Mouse (Mus musculus) heart, embryonic 14.5 days (tissue): ENCODE data around the gene Cnot3. TPM values are rescaled to one million over a fixed set of nuclear protein-coding genes. Genes with fewer than 3 reads are reported as not detected.
A peak's percentile ranks its signal among the peaks of the same experiment; 100 is the strongest.

Source experiments
- ATAC-seq: fragments of 200-750 bp; cut with Nextera tagmentation; 2 replicates; pipeline ENCODE4 v1.8.0; 2017; ENCODE audit warnings: low read depth, moderate TSS enrichment; ENCODE audit not compliant: insufficient number of reproducible peaks, insufficient read depth, low FRiP score
- H3K27ac ChIP-seq, 2 experiments: fragments of 200-500 bp in 1 of 2; fragments of 300-500 bp in 1 of 2; sonication (generic) in 1 of 2; replicated peaks in 1 of 2; 2 replicates each; pipeline ENCODE4 v1.5.1; 2012 to 2014; ENCODE audit warnings: low read depth in 2 of 2, low read length in 2 of 2, control low read depth in 1 of 2, mild to moderate bottlenecking in 1 of 2, mixed read lengths in 1 of 2; ENCODE audit not compliant: control insufficient read depth in 1 of 2, insufficient read depth in 1 of 2
- H3K27me3 ChIP-seq: fragments of 300-500 bp; sonication (generic); 2 replicates; pipeline ENCODE4 v1.6.1; 2014; ENCODE audit warnings: mild to moderate bottlenecking, low read length, control low read depth; ENCODE audit not compliant: control insufficient read depth, insufficient read depth
- H3K36me3 ChIP-seq: fragments of 300-500 bp; sonication (generic); 2 replicates; pipeline ENCODE4 v1.6.1; 2014; ENCODE audit warnings: mild to moderate bottlenecking, control low read depth, low read length, mixed read lengths; ENCODE audit not compliant: control insufficient read depth, insufficient read depth
- H3K4me1 ChIP-seq, 2 experiments: fragments of 200-500 bp in 1 of 2; fragments of 300-500 bp in 1 of 2; sonication (generic) in 1 of 2; 2 replicates each; pipeline ENCODE4 v1.6.1; 2012 to 2014; ENCODE audit warnings: low read length in 2 of 2, control low read depth in 1 of 2, mixed read lengths in 1 of 2; ENCODE audit not compliant: control insufficient read depth in 2 of 2, insufficient read depth in 2 of 2
- H3K4me2 ChIP-seq: fragments of 300-500 bp; sonication (generic); 2 replicates; pipeline ENCODE4 v1.6.1; 2014; ENCODE audit warnings: mild to moderate bottlenecking, low read length
- H3K4me3 ChIP-seq, 2 experiments: fragments of 200-500 bp in 1 of 2; fragments of 300-500 bp in 1 of 2; sonication (generic) in 1 of 2; 2 replicates each; pipeline ENCODE4 v1.5.1; 2012 to 2014; ENCODE audit warnings: low read length in 2 of 2, mild to moderate bottlenecking in 2 of 2, control low read depth in 1 of 2, low read depth in 1 of 2, moderate library complexity in 1 of 2; ENCODE audit not compliant: control insufficient read depth in 1 of 2, insufficient read depth in 1 of 2
- H3K9ac ChIP-seq: fragments of 300-500 bp; sonication (generic); 2 replicates; pipeline ENCODE4 v1.6.1; 2014; ENCODE audit warnings: mild to moderate bottlenecking, low read length
- H3K9me3 ChIP-seq: fragments of 300-500 bp; sonication (generic); 2 replicates; pipeline ENCODE4 v1.6.1; 2016; ENCODE audit warnings: low read length, control low read depth; ENCODE audit not compliant: control insufficient read depth
- WGBS: fragments of 180-500 bp; shearing (Covaris S2); extraction: QIAGEN DNeasy Blood & Tissue Kit; methylation state at CpG from one replicate; pipeline ENCODE4 v1.1.7; 2014; 5-methylcytosine and 5-hydroxymethylcytosine counted together
- polyA plus RNA-seq: library from polyadenylated mRNA; unstranded; fragments of >200 nt; fragmentation: Nextera tagmentation; extraction: Ambion mirVana; gene quantifications from 2 replicates; pipeline ENCODE4 v1.2.1, GENCODE M21; 2014

Cnot3 gene
- polyA plus RNA-seq, 1 experiment from 2014 or later, result 30.4 TPM

DNA sequence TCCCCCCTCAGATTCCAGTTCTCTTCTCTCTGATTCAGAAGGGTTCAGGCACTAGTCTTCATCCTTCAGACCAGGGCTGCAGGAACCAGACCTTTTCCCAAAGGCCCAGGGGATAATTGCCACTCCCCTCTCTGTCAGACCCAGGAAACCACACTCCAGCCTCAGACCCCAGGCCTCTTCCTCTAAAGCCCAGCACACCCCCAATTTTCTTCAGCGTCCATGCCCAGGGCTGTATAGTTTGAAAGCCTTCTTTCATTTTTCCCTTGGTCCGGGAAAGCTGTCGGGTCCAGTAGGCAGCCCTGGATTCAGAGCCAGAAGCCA lies 30.1 kb downstream of the Cnot3 start:
- H3K27me3 ChIP-seq, result no peaks in the 10 kb centered on the region
- H3K9me3 ChIP-seq, result no peaks in the 10 kb centered on the region
- no peak overlapping the region for H3K4me2 ChIP-seq
- whole genome bisulfite sequencing, result 74% methylated on average over 3 of the region's 3 CpGs
- ATAC-seq, result no peak
- 0 out of 2 replicates have a peak, but pooled peaks cover 5% of the 10 kb centered on the region for H3K36me3 ChIP-seq
- H3K27ac ChIP-seq, result no peak overlapping the region
- H3K4me1 ChIP-seq, result no peaks in the 10 kb centered on the region
- H3K9ac ChIP-seq, result no peak overlapping the region
- H3K4me3 ChIP-seq, result no peak overlapping the region

DNA sequence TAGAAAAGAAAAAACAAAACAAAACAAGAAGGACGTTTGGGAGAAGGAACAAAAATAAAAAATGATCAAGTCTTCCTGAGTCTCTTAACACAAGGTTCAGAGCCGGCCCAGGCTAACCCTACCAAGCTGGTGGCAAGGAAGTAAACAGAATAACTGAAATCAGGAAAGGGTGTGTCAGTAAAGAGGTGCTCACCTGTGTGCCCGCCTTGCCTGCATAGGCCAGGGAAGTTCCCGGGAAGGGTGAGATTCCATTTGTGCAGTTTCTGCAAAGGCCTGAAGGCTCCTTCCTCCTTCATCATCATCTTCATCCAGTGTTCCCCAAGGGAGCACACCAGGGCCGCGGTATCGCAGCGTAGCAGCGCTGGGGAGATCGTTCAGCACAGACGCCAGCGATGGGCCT lies 31.3 kb downstream of the Cnot3 start:
- no peak overlapping the region for H3K27ac ChIP-seq
- no peak for ATAC-seq
- H3K4me1 ChIP-seq, result no peaks in the 10 kb centered on the region
- 84% methylated on average over 12 of the region's 12 CpGs for WGBS
- no peak overlapping the region for H3K4me2 ChIP-seq
- H3K9me3 ChIP-seq, result no peaks in the 10 kb centered on the region
- no peaks in the 10 kb centered on the region for H3K27me3 ChIP-seq
- no peak overlapping the region for H3K4me3 ChIP-seq
- no peak overlapping the region for H3K9ac ChIP-seq
- H3K36me3 ChIP-seq, result 0 out of 2 replicates have a peak, but pooled peaks cover 9% of the 10 kb centered on the region

DNA sequence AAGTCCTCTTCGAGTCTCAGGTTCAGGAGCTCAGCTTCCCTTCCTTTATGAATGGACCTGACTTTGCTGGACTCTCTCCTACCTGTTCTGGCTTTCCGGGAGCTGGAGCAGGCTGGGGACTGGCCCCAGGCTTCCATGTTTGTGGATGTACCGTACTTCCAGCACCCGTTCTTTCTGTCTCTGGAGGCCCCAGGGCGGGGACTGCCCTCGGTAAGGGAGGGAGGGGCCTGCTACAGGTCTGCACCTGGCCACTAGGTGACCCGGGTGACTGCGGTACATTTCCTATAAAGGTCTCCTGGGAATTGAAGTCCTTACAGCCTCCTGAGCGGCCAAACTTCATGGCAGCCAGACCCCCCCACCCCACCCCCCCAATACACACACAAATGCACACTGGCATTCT lies 32.3 kb downstream of the Cnot3 start, which contains the start of gene Tmc4:
Tmc4 (minus strand) TSS at position 212 of the 400 bp plus-strand sequence.
- Histone ChIP-seq H3K4me3 (no peak within 1 kb of the TSS), H3K27me3 (no peaks in the 10 kb centered on the region), H3K36me3 (0 out of 2 replicates have a peak, but pooled peaks cover 9% of the 10 kb centered on the region), H3K9ac (no peak within 1 kb of the TSS), H3K4me1 (no peaks in the 10 kb centered on the region), H3K4me2 (no peak within 1 kb of the TSS), H3K9me3 (no peaks in the 10 kb centered on the region), H3K27ac (no peak within 1 kb of the TSS)
- WGBS, result 58% methylated on average over 9 of the region's 9 CpGs
- ATAC-seq, result no peak

DNA sequence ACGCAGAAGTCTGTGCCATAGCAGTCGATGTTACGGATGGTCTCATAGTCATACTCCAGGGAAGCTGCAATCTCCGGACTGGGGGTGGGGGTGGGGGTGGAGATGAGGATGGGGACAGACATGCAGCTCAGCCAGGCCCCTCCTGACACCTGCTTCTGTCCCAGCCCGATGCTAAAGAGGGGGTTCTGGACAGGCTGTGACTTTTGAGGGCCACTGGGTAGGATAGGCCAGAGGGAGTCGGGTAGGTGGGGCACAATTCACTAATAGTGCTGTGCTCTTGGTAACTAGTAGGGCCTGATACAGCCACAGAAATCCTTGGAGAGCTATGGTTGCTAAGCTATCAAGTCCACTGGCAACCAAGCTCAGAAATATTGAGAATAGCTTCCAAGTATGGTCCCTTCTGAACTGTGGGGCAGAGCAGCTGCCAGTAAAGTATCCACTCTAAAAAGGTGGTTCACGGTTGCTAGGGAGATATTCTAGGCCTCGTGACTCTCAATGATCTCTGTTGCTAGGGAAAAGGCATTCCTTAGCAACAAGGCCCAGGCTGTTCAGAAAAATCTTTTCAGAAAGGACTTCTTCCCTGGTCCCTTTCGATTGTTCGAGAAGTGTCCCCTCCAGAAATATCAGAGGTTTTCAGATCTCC lies 39.0 kb downstream of the Cnot3 start:
- H3K4me1 ChIP-seq, result no peaks in the 10 kb centered on the region
- H3K27me3 ChIP-seq, result no peaks in the 10 kb centered on the region
- no peak overlapping the region for H3K4me2 ChIP-seq
- no peak overlapping the region for H3K27ac ChIP-seq
- 85% methylated on average over 10 of the region's 10 CpGs for WGBS
- H3K9ac ChIP-seq, result no peak overlapping the region
- H3K9me3 ChIP-seq, result no peaks in the 10 kb centered on the region
- H3K4me3 ChIP-seq, result no peak overlapping the region
- no peak for ATAC-seq
- peaks cover 55% of the 10 kb centered on the region for H3K36me3 ChIP-seq

DNA sequence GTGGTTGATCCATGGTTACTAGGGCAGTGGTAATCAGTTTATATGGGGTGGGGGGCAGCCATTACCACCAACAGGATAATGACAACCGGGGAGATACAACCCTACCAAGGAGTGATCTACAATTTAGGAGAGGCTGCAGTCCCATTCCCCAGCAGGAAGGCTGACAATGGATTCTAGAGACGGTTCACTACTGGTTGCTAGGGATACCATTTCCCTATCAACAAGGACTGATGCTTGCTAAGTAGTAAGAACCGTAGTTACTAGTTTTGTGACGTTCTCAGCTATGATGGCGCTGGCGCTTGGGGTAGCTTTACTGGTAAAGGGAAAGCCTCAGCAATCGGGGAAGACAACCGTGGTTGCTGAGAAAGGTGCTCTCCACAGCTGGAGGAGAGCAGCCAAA lies 39.6 kb downstream of the Cnot3 start:
- no peak overlapping the region for H3K4me2 ChIP-seq
- no peaks in the 10 kb centered on the region for H3K27me3 ChIP-seq
- no peak overlapping the region for H3K4me3 ChIP-seq
- ATAC-seq, result no peak
- H3K36me3 ChIP-seq, result peaks cover 51% of the 10 kb centered on the region
- no peak overlapping the region for H3K9ac ChIP-seq
- H3K9me3 ChIP-seq, result no peaks in the 10 kb centered on the region
- H3K4me1 ChIP-seq, result no peaks in the 10 kb centered on the region
- 88% methylated on average over 8 of the region's 8 CpGs for WGBS
- H3K27ac ChIP-seq, result no peak overlapping the region

DNA sequence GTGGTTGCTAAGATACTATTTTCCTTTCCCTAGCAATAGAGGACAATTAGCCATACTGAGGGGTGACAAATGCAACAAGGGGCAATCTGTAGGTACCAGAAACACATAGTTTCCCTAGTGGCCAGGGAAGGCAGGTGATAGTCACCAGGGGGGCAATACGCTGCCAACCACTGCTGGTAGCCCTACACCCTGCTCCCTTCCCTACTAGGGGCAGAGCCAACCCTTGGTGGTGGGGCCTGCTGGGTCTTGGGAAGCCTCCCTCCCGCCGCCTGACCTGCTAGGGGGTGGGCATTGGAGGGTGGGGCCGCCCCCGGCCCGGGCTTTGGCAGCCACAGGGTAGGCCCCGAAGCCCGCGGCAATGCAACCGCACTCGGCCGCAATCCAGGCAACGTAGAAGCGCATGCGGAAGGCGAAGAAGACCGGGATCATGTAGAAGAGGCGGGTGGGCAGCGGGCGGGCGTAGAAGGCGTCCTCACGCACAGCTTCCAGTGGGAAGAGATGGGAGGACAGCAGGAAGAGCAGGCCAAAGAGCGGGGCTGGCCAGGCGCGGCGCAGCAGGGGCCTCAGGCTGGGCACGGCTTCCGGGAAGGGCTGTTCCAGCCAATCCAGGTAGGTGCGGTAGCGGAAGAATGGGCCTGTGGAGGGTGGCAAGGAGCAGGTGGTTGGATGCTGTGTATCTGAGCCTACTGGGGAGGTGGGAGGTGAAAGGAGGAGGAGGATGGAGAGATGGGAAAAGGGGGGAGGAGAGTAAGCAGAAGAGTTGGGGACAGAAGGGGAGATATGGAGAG lies 40.5 kb downstream of the Cnot3 start:
- H3K27me3 ChIP-seq, result no peaks in the 10 kb centered on the region
- H3K4me1 ChIP-seq, result no peaks in the 10 kb centered on the region
- H3K9me3 ChIP-seq, result no peaks in the 10 kb centered on the region
- WGBS, result 88% methylated on average over 31 of the region's 31 CpGs
- no peak overlapping the region for H3K27ac ChIP-seq
- no peak overlapping the region for H3K4me3 ChIP-seq
- H3K9ac ChIP-seq, result no peak overlapping the region
- peaks cover 50% of the 10 kb centered on the region for H3K36me3 ChIP-seq
- no peak for ATAC-seq
- H3K4me2 ChIP-seq, result no peak overlapping the region

DNA sequence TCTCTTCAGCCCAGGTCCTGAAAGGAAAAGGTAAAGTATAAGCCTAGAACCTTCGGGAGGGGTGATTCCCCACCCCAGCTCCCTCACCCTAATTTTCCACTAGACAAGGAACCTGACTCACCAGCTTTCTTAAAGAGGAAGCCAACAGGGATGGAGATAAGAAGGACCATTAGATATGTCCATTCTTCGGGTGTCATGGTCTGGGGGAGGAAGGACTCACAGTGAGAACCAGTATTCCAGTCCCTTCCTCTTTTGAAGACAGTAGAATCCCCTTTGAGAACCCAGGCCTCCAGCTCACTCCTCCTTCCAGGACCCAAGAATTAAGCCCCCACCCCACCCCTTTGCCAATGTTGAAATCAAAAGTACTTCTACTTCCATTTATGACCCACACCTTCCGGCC lies 46.9 kb downstream of the Cnot3 start:
- Histone ChIP-seq H3K27ac (0 out of 4 replicates have a peak overlapping the region, but pooled peaks of 1 of the 2 experiments have one; percentile 98), H3K36me3 (peaks cover 34% of the 10 kb centered on the region)
- 34% methylated on average over 3 of the region's 3 CpGs for WGBS

More for the DNA sequence above, 46.9 kb downstream of the Cnot3 start:
- peak overlapping the region; percentile 76 for H3K4me2 ChIP-seq
- ATAC-seq, result no peak
- peaks cover 13 to 16% of the 10 kb centered on the region in 2 experiments for H3K4me1 ChIP-seq
- no peaks in the 10 kb centered on the region for H3K9me3 ChIP-seq
- peak overlapping the region; percentile 59 to 66 for H3K4me3 ChIP-seq
- H3K9ac ChIP-seq, result peak overlapping the region; percentile 85
- H3K27me3 ChIP-seq, result no peaks in the 10 kb centered on the region
